Mouse (Mus musculus) splenic B cell, adult 2 months (primary cell): ENCODE data around the gene Cdk14.
"Not testable (repeated sequence)": the region's sequence is repeated elsewhere in the genome, so short reads cannot be mapped to it uniquely, and the experiment has no call there.

Experiments used
- DNase-seq: peaks from one replicate; pipeline ENCODE4 v3.0.0-alpha.2; 2011; ENCODE audit warnings: low read depth, low spot score
- H3K27me3 ChIP-seq: 2 replicates; pipeline ENCODE4 v1.6.1; 2012; ENCODE audit warnings: mild to moderate bottlenecking, low read length, moderate library complexity, mixed read lengths; ENCODE audit not compliant: control insufficient read depth, poor library complexity, insufficient read depth, severe bottlenecking
- H3K36me3 ChIP-seq: 2 replicates; pipeline ENCODE4 v1.6.1; 2012; ENCODE audit warnings: mild to moderate bottlenecking, low read length, moderate library complexity, mixed read lengths; ENCODE audit not compliant: control insufficient read depth, poor library complexity, insufficient read depth, severe bottlenecking

Gene Cdk14

DNA sequence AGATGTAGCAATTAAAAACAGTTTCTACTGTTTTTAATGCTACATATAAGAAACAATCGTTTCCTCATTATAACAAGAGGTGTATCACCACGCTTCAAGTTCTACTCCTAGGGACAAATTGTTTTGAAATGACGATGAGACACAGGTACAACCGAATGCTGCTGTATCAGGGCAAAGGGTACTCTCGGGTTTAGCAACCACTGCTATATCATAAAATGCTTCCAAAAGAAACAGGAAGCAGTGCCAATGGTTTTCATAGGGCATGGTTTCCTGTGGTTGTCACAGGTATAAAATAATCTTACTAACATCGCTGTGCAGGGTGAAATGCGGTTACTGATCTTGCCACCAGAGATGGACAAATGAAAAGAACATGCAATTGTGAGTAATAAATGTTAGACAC, 174.9 kb downstream of the Cdk14 start:
- Histone ChIP-seq H3K27me3 (no peaks in the 10 kb centered on the region), H3K36me3 (no peaks in the 10 kb centered on the region)
- no peak for DNase-seq

DNA sequence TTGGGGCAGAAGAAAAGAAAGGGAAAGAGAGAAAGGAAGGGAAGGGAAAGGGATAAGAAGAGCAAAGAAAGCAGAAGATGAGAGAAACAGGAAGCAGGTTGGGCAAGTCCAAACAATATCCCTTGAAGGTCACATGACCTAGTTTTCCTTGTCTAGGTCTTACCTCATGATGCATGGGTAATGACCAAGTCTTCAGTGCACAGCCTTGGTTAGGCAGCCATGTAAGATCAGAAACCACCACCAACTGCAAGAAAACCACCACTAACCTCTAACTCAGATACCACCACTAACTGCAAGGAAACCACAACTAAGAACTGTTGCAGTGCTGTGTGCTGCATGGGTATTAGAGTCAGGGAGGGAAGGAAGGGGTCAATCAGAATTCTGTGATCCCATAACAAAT, 176.5 kb downstream of the Cdk14 start:
- no peaks in the 10 kb centered on the region for H3K27me3 ChIP-seq
- DNase-seq, result no peak

DNA sequence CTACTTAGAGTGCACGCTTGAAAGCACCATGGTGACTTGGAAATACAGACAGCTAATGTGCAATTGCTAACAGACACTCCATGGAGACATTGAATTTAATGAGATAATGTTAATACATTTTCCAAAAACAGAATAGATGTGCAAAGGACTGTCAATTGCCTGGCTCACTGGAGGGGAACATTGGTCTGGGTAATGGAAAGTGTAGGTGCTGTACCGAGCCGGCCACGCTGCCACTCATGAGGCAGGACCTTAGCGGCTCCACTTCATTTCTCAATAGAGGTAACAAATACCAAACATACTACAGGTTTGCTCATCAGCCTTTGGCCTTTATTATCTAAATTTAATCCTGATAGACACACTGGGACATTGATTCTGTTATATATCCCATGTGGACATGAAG, 177.4 kb downstream of the Cdk14 start:
- Histone ChIP-seq H3K27me3 (no peaks in the 10 kb centered on the region), H3K36me3 (no peaks in the 10 kb centered on the region)

More for the DNA sequence above, 176.5 kb downstream of the Cdk14 start:
- no peaks in the 10 kb centered on the region for H3K36me3 ChIP-seq

DNA sequence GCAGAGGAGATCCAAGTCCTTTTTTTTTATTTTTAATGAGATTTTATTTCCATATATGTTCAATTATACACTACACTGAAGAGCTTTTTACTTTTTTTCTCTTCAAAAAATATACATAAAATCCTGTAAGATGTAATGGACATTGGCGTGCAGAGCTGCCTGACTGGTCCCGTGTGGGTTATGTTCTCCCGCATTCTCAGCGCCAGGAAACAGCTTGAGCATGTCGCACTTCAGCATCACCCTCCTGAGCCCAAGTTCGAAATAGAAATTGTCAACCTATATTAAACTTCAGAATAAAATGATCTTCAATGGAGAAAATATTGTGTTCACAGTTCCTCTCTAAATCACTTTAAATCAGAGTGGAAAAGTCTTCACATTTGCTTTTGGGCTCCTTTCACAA, 179.0 kb downstream of the Cdk14 start:
- Histone ChIP-seq H3K27me3 (no peaks in the 10 kb centered on the region), H3K36me3 (no peaks in the 10 kb centered on the region)
- no peak for DNase-seq

More for the DNA sequence above, 177.4 kb downstream of the Cdk14 start:
- DNase-seq, result no peak

DNA sequence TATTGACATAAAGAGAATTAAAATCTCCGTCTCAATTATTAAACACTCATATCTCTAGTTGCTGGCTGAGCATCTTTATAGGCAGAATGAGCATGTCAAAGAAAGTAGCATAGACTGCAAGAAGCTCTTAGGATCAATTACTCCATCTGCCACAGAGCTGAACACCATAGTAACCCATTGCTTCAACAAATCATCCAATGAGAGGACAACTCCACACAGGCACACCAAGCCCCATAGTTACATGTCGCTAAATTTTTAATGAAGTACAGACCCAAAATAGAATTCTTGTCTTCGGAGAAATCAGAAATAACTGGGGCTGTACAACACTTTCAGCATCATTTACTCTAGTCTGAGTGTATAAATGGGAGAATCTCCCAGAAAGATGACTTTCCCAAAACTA, 180.0 kb downstream of the Cdk14 start:
- no peak for DNase-seq
- Histone ChIP-seq H3K27me3 (no peaks in the 10 kb centered on the region), H3K36me3 (no peaks in the 10 kb centered on the region)

DNA sequence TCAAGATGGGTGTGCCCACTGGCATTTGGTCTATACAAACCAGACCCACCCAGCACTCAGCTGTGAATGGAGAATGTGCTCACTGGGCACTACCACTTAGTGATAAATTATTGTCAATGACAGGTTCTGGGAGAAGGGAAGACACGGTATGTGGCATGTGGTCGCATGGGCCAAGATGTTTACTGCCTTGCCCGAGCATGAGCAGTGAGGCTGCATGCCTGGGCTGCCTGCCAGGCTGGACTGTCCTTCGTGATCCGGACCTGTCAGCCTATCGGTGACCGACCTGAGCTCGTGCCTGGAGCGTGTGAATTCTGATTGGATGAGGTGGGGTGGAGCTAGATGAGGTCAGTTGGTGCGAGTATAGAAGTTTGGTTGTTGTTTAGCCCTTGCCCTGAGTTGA, 185.2 kb downstream of the Cdk14 start:
- not testable (repeated sequence) for DNase-seq, H3K27me3 ChIP-seq

DNA sequence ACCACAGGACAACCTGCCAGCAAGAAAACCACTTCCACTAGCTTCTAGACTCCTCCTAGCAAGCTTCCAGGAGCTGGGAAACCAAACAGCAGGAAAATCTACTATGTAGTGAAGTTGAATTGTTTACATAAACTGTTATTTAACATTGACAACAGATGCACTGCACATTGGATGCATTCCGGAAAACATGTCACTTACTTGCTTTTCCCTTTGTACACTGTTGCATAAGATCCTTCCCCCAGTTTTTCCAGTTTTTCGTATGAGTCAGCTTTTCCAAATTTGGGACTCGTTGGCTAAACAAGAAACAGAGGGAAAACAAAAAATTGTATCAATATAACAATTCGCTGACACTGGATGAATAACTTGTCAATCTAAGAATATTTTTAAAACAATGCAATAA, 193.1 kb downstream of the Cdk14 start:
- Histone ChIP-seq H3K27me3 (no peaks in the 10 kb centered on the region), H3K36me3 (no peaks in the 10 kb centered on the region)
- DNase-seq, result no peak

More for the DNA sequence above, 185.2 kb downstream of the Cdk14 start:
- H3K36me3 ChIP-seq, result not testable (repeated sequence)

DNA sequence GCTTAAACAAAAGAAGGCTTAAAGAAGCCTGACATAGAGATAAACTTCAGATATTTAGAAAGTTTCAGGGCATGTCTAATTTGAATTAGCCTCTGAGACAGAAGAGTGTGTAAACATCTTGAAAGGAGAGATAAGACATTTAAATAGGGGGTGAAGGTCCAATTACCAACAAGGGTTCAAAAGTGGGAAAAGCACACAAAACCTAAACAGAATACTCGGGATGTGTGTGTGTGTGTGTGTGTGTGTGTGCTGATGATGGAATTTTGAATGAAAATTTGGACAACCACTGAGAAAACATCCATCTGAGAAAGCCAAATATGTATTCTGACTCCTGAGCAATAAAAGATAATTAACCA, 208.4 kb downstream of the Cdk14 start:
- Histone ChIP-seq H3K27me3 (no peaks in the 10 kb centered on the region), H3K36me3 (no peaks in the 10 kb centered on the region)
- no peak for DNase-seq

DNA sequence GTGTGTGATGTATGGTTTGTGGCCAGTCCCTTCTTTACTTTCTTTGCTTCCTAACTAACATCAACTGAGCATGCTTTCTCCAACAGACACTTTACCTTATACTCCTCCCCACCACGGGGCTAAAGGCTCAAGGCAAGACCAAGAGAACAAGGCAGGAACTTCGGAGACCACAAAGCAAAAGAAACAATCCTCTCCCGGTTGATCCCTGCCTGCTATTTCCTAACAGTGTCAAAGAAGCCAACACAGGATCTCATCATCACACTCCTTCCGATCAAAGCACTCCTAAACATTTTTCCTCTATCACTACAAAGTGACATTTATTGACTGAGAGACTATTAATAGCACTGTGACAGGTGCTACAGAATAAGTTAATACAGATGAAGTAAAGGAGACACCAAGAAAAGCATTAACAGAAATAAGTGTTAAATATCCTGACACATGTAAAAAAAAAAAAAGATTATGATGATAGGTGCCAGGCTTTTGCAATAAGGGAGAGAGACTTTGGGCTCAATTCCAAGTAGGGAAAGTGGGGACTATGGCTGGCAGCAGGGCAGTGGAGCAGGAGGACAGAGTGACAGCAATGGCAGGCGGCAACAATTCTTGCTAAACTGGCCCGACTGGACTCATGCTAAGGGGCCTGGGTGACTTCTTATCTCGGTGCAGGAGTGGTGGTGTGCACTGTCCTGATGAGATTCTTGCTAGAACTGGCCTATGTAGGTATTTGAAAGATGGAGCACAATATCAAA, 208.9 kb downstream of the Cdk14 start:
- H3K36me3 ChIP-seq, result no peaks in the 10 kb centered on the region
- no peak for DNase-seq
- no peaks in the 10 kb centered on the region for H3K27me3 ChIP-seq

DNA sequence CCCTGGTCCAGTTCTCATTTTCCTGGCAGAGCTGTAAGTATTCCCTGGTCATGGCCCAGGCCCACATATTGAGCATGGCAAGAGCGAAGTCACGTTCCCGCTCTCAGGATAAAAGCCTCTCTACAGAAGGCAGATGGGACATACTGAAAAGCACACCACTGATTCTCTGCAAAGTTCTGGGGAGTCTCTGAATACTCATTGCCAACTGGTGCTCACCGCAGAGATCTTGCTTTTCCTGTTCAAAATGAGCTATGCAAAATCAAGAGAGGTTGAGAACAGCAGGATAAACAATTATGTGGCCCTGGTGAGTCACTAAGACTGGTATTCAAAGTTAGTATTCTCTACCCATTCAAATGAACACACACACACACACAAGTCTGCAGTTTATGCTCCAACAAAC, 212.1 kb downstream of the Cdk14 start:
- H3K36me3 ChIP-seq, result no peaks in the 10 kb centered on the region
- H3K27me3 ChIP-seq, result no peaks in the 10 kb centered on the region
- no peak for DNase-seq

DNA sequence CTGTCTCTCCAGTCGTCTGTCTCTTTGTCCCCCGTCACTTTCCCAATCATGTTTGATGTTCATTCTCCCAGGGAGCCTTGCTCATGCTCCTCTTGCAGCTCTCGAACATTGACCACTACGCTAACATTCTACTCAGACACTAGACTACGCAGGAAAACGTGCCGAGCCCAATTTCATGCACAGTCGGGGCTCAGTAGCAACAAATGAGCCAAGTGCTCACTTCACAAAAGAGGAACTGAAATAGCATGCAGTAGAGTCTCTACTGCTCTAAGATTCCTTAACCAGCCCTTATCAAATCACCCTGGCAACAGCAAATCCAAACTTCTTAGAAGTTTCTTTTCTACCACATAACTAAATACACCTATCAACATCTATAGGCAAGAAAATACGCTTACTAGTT, 214.1 kb downstream of the Cdk14 start:
- no peaks in the 10 kb centered on the region for H3K27me3 ChIP-seq
- peak; percentile 63 for DNase-seq
- no peaks in the 10 kb centered on the region for H3K36me3 ChIP-seq

DNA sequence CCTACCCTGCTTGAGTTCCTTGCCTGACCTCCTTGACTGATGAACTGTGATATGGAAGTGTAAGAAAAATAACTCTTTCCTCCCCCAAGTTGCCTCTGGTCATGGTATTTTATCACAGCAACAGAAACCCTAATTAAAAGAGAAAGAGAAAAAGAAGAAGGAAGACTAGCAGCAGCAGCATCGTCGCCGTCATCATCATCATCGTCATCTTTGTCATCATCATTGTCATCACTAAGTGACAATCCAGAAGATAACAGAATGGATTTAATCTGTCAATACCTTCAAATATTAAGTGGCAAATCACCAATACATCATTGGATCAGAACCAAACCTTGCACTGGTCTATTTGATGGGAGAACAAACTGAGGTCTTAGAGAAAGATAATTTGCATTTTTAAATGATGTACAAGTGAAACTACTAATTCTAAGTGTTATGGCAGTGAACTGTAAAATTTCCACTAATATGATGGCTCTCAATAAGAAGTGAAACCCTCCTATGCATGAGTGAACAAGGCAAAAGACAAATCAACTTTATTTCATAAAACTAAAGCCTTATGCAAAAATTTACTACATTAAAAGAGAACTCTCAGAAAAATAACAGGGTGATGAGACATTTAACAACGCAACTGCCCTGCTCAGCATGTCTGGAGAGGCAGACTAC, 225.4 kb downstream of the Cdk14 start:
- no peaks in the 10 kb centered on the region for H3K36me3 ChIP-seq
- peak; percentile 66 for DNase-seq
- no peaks in the 10 kb centered on the region for H3K27me3 ChIP-seq

DNA sequence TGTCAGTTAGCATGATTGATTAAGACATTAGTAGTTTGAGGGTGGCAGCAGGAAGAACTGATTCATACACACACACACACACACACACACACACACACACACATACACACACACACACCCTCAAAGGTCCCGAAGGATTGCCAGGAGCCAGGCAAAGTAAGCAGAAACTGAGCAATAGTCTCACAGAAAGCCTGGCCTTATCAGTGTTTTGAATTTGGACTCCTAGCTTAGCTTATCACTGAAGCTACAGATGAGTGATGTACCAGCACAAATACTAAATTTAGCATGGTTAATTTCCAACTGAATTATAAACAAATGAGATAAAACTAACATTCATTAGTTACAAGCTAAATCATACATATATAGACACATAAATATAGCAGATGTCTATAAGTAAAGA, 230.5 kb downstream of the Cdk14 start:
- DNase-seq, result no peak
- Histone ChIP-seq H3K27me3 (no peaks in the 10 kb centered on the region), H3K36me3 (no peaks in the 10 kb centered on the region)

DNA sequence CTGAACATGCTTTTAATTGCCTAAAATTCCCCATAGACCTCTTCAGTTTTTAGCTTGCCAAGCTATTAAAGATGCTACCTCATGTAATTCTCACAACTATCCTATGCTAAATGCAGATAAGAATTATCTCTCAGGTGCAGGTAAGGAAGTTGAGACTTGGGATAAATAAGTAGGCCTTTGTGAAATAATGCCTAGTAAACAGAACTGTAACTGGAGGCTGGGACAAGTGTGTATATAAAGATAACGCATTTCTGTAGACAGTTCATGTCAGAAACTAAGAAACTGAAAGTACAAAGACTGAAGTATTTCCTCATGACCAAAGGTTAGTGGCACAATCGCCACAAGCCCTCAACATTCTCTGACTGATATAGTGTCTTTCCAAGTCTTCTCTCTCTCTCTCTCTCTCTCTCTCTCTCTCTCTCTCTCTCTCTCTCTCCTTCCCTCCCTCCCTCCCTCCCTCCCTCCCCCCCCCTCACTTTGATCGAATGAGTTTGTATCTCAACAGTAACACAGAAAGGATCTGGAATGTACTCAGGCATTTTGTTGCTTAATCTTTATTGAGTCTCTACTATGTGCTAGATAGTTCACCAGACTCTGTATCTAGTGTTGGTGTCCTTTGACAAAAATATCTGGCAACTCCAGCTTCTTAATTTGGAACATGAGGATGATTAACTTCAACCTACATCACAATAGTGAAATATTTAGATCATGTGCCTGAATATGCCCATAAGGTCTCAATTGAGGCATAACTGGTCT, 233.9 kb downstream of the Cdk14 start:
- no peaks in the 10 kb centered on the region for H3K36me3 ChIP-seq
- no peaks in the 10 kb centered on the region for H3K27me3 ChIP-seq
- DNase-seq, result no peak

DNA sequence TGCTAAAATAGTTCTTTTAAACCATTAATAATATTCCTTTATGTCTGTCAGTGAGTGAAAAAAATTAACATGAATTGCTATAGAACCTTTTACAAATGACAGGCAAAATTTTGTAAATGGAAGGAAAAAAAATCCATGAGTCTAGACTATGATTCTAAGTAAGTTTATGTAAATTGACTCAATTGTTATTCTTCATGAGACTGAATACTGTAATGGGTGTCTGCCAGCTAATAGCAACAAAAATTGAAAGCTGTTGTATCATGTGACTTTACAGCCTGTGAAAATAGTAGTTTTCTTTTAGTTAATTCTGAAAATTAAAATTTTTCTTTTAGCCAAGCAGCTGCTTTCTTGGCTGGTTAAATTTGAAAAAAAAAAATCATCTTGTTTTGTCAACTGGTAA, 234.6 kb downstream of the Cdk14 start:
- Histone ChIP-seq H3K27me3 (no peaks in the 10 kb centered on the region), H3K36me3 (no peaks in the 10 kb centered on the region)
- DNase-seq, result no peak
